Mouse (Mus musculus) brain, adult 10 weeks (tissue): ENCODE results near the gene Zfp518a. TPM values are rescaled to one million over a fixed set of nuclear protein-coding genes. Genes with fewer than 3 reads are reported as not detected.

Experiments used
- polyA plus RNA-seq: library from polyadenylated mRNA; stranded (reverse); fragments of 350-450 nt; fragmentation: Illumina TruSeq; extraction: RNeasy Lipid Tissue Mini Kit (QIAGEN cat#74804); gene quantifications from one replicate; pipeline ENCODE4 v1.2.3, GENCODE M21; 2015; ENCODE audit warnings: low read depth, low replicate concordance

The Zfp518a gene
- 7.4 TPM for polyA plus RNA-seq

DNA sequence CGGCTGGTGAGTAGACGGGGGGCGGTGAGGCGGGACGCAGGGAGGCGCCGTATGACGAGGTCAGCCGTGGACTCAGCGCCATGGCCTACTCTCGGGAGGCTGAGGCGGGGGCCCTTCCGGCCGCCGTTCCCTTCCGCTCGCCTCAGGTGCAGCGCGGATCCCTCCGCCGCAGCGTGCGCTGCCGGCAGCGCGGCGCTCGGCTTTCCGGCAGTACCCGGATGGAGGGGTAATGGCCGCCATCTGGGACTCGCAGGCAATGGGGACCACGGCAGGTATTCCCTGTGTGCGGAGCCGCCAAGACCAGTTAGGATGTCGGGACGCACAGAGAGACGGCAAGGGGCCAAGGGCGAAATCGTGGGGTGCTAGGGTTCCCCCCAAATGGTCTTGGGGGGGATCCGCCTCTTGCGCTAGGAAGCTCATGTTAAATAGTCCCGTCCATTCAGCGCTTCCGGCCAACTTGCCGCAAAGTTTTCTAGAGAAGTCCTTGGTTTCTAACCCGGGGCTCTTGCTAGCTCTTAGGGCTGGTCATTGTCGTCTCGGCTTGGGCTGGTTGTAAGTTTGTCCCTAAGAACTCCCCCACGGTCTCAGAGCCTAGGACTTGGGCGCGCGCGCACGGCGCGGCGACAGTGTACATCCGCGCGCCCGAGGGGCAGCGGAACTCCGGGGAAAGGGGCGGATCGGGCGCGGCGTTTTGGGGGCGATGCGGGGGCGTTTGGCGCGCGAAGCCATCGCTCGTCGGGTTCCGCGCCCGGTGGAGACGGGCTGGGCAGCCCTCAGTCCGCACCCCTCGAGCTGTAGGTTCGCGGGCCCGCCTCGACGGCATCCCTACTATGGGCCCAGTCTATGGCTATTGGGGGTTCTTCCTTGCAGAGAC lies at the start of gene Zfp518a:
TSS of gene Zfp518a (plus strand) at position 187 of the 874 bp plus-strand sequence.

Other genes starting within 250 kb of the Zfp518a start
- gene Cc2d2b, start 146.0 kb upstream of the Zfp518a start, polyA plus RNA-seq, result not detected
- 6.5 TPM for gene Ccnj, start 63.4 kb upstream of the Zfp518a start, polyA plus RNA-seq
- gene Blnk, start 99.8 kb downstream of the Zfp518a start, polyA plus RNA-seq, result 6.1 TPM
- gene Dntt, start 134.6 kb downstream of the Zfp518a start, polyA plus RNA-seq, result not detected
- 44.7 TPM for gene Opalin, start 182.4 kb downstream of the Zfp518a start, polyA plus RNA-seq